Mouse (Mus musculus): Measurements from ENCODE around the gene Col4a4.

Gene Col4a4

GRCm38 (mm10) chr1:82578320-82578719 is 8.3 kb downstream of the Col4a4 start:
- DNase-seq (ENCODE audit: low read depth, low spot score) = no peak

DNA sequence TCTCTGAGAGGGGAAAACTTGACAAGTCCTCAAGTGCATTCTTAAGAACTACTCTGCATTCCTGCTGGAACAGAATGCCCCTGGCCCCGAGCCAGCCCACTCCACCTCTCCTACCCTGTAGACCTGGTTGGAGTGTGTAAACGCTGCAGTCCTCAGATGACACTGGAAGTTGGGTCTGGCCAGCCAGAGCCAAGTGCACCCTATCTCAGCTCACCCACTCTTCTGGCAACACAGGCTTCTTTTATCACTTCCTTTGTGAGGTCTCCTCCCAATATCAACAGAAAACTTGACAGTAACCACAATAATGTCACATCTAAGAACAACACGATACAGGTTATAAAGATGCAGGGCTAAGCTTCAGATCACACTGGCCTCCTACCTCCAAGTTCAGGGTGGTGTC is 8.7 kb downstream of the Col4a4 start:
- DNase-seq (ENCODE audit: low read depth, low spot score) = no peak

DNA sequence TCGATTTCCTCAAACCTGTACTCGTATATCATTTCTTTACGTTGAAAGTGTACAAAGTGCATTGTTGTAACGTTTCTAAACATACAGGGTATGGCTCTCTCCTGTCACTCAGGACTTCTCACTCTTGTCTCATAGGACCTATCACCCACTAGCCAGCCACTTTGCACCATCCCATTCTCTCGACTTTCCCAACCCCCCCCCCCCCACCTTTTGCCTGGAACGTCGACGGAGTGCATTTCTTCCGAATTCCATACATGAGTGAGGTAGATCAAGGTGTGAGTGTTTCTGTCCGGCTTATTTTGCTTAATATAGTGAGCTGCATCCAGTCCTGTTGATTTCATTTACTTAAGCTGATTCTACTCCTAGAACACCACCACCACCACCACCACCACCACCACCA is 9.3 kb downstream of the Col4a4 start:
- DNase-seq (ENCODE audit: low read depth, low spot score) = no peak

- DNase-seq (ENCODE audit: low read depth, low spot score) = no peak
These were observed 10.5 kb downstream of the Col4a4 start for GRCm38 (mm10) chr1:82576182-82576581.

- no peak for DNase-seq (ENCODE audit: low read depth, low spot score)
These were observed 11.0 kb downstream of the Col4a4 start for GRCm38 (mm10) chr1:82575681-82576080.

DNA sequence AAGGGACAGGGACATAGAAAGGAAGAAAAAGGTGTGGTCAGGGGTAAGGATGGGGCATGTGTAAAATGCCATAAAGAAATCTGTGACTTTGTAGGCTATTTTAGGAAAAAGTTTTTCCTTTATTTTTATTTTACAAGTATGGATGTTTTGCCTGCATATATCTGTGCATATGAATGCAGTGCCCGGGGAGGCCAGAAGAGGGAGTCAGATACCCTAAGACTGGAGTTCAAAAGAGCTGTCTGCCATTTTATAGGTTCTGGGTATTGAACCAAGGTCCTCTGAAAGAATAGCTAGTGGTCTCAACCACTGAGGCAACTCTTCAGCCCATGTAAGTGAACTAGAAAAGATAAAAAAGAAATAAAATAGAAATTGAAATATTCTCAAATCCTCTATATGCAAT is 14.9 kb downstream of the Col4a4 start:
- DNase-seq (ENCODE audit: low read depth, low spot score) = peak; percentile 21

DNA sequence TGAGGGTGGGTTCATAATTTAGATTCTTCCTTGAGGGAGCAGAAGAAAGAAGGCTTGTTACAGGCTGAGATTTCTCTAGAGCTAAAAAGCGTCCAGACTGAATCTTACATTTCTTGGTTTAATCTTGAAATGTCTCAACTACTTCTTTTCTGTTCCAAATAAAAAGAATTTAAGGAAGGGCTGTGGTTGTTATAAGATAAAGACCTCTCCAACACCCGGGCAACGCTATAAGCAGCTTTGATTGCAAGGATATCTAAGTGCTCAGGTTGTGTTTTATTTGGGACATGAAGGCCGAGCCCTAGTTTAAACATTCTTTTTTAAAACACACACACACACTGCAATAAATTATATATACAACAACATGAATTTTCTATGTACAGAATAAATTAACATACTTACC is 17.2 kb downstream of the Col4a4 start:
- no peak for DNase-seq (ENCODE audit: low read depth, low spot score)

- no peak for DNase-seq (ENCODE audit: low read depth, low spot score)
These were observed 26.4 kb downstream of the Col4a4 start for GRCm38 (mm10) chr1:82560223-82560622.

GRCm38 (mm10) chr1:82554889-82555288 is 31.8 kb downstream of the Col4a4 start:
- no peak for DNase-seq (ENCODE audit: low read depth, low spot score)

DNA sequence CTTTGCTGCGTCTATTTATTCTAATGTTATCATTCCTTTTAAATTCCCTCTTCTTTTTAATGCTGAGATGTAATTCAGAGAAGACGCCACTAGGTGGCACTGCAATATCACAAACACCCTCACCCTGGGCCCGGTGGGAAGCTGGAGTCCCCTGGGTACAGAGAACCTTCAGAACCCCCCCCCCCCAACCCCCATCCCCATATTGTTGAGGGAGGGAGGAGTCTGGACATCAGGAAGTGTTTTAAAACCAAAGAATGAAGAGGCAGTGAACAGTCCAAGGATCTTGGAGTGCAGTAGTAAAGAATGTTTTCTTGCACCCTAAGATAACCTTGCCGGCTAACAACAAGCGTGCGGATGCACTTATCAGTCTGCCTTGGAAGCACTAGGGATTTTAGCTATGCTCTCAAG is 32.2 kb downstream of the Col4a4 start:
- peak; percentile 33 for DNase-seq (ENCODE audit: low read depth, low spot score)

GRCm38 (mm10) chr1:82545199-82545960 is 41.3 kb downstream of the Col4a4 start:
- DNase-seq (ENCODE audit: low read depth, low spot score) = no peak

GRCm38 (mm10) chr1:82544419-82545185 is 42.0 kb downstream of the Col4a4 start:
- DNase-seq (ENCODE audit: low read depth, low spot score) = no peak

DNA sequence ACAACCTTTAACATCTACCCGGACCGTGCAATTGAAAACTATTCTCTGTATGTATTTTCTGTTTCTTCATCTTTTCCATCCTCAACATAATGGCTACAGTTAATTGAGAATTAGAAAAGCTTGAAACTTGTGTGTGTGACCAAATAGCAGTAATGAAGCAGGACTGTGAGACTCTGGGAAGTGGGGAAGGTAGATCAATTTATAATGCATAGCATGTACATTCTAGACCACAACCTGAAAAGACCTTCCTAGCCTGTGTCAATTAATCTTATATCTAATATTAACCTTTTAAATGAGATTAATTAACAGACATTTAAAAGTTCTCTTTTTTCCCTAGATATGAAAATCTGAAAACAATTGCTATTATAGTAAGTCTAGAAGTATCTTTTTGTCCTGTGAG is 42.7 kb downstream of the Col4a4 start:
- DNase-seq (ENCODE audit: low read depth, low spot score) = no peak

- DNase-seq (ENCODE audit: low read depth, low spot score) = no peak
These were observed 46.6 kb downstream of the Col4a4 start for GRCm38 (mm10) chr1:82540056-82540455.

GRCm38 (mm10) chr1:82537848-82538247 is 48.8 kb downstream of the Col4a4 start:
- DNase-seq (ENCODE audit: low read depth, low spot score) = no peak

DNA sequence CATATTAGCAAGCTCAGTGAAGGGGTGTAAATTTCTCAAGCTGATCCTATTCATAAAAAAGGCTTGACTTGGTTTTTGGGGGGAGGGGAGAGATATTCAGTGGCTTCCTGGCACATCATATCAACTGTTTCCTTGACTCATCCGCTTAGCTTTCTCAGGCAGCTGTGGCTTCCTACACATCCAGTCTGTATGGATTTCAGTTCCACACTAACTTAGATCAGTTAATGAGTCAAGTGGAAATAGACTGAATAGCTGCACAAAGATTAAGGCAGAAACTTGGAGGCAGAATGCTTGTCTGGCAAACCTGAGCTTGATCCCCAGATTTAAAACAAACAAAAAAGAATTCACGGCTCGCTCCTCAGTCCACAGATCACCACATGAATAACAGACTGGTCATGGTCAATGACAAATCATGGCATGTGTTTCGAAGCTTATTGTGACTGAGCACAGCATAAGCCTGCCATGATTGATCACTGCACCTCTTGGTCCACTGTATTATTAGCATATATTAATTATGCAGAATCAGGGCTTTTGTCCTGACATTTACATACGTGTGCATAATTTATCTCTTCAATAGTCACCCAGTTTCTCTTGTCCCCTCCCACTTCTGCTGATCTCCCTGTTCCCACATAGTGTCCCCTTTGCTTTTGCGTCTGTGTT is 50.0 kb downstream of the Col4a4 start:
- DNase-seq (ENCODE audit: low read depth, low spot score) = no peak

DNA sequence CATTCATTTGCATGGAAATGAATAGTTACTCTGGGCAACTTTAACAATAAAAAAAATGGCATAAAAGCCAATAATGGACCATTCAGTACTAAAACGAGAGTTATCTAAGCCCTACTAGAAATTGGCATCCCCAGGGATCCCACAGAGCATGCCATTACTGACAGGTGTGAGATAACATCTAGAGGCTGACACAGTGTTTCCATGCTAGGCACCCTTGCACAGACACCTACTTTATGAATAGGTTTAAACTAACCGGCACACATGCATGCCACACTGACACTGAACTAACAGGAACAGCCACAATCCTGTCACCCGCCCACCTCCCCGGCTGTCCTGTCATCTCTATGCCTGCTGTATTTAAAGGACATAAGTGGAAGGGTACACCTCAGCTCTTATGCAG is 58.7 kb downstream of the Col4a4 start:
- DNase-seq (ENCODE audit: low read depth, low spot score) = no peak

- no peak for DNase-seq (ENCODE audit: low read depth, low spot score)
These were observed 94.7 kb downstream of the Col4a4 start for GRCm38 (mm10) chr1:82491954-82492353.

DNA sequence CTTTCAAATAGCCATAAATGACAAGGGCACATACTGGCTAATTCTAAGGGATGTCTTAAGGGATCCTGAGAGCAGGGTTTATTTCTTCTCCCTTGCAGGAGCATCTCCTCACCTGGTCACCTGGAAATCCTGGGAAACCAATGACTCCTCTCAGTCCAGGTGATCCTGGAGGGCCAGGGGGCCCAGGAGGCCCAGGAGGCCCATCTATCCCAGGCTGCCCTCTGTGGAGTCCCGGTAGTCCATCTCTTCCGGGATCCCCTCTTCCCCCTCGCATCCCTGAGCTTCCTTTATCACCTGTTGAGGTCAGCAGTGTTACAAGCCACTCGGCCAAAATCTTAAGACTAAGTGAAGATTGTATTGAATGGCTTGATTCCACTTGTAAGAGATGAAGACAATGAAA is 100.3 kb downstream of the Col4a4 start:
- DNase-seq (ENCODE audit: low read depth, low spot score) = no peak

GRCm38 (mm10) chr1:82482371-82482770 is 104.3 kb downstream of the Col4a4 start:
- no peak for DNase-seq (ENCODE audit: low read depth, low spot score)

- no peak for DNase-seq (ENCODE audit: low read depth, low spot score)
These were observed 106.8 kb downstream of the Col4a4 start for GRCm38 (mm10) chr1:82479696-82480487.

DNA sequence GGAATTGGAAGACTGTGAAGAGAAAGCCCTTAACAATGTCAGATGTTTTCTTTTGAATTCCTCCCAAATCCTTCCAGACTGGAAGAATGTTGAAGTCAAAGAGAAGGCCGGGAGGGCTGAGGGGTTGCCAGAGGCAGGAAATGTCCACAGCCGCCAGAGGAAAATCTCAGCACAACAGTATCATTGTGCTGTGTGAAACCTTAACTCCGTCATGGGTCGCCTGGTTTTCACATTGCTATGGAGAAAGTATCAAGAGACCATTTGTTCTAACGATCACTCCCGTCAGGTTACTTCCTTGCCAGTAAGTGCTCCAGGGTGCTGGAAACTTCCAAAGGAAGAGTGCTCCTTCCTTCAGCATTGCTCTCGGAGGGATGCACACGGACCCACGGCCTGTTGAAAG is 109.9 kb downstream of the Col4a4 start:
- no peak for DNase-seq (ENCODE audit: low read depth, low spot score)

Measured in A20 (cell line).